Mouse (Mus musculus): ENCODE measurements around the gene Gm11060. TPM values are rescaled to one million over a fixed set of nuclear protein-coding genes. Genes with fewer than 3 reads are reported as not detected.

The Gm11060 gene
- polyA plus RNA-seq, 1 experiment from 2014 or later: not detected

GRCm38 (mm10) chr2:105123881-105124280 lies 32.1 kb downstream of the Gm11060 start:
- no peak for TF ChIP-seq EP300 (IDR thresholded peaks at IDR 0.05; ENCODE audit: low read depth)
- TF ChIP-seq CTCF (IDR thresholded peaks at IDR 0.05; ENCODE audit: low read depth): no peak
- H3K4me3 ChIP-seq (ENCODE audit: low read depth, low read length): no peak overlapping the region
- ATAC-seq: no peak
- no peak overlapping the region for H3K4me2 ChIP-seq (ENCODE audit: low read depth, low read length)
- WGBS (ENCODE audit: insufficient replicate concordance): 6% methylated on average over 9 of the region's 9 CpGs
- DNase-seq: no peak
- H3K9me3 ChIP-seq (ENCODE audit: low read length): no peaks in the 10 kb centered on the region
- H3K9ac ChIP-seq (replicated peaks): no peak overlapping the region
- peaks cover 92% of the 10 kb centered on the region for H3K27me3 ChIP-seq (ENCODE audit: insufficient read depth, low read length)
- H3K4me1 ChIP-seq (ENCODE audit: insufficient read depth): peaks cover 11% of the 10 kb centered on the region
- H3K36me3 ChIP-seq (replicated peaks; ENCODE audit: insufficient read depth, low read length): no peaks in the 10 kb centered on the region
- H3K27ac ChIP-seq (ENCODE audit: low read depth): no peak overlapping the region

GRCm38 (mm10) chr2:105124391-105124790 lies 32.6 kb downstream of the Gm11060 start:
- WGBS (ENCODE audit: insufficient replicate concordance): 3% methylated on average over 7 of the region's 7 CpGs
- Histone ChIP-seq H3K4me2 (ENCODE audit: low read depth, low read length) (no peak overlapping the region), H3K27ac (ENCODE audit: low read depth) (no peak overlapping the region), H3K36me3 (replicated peaks; ENCODE audit: insufficient read depth, low read length) (no peaks in the 10 kb centered on the region), H3K4me3 (ENCODE audit: low read depth, low read length) (no peak overlapping the region), H3K27me3 (ENCODE audit: insufficient read depth, low read length) (peaks cover 97% of the 10 kb centered on the region), H3K9me3 (ENCODE audit: low read length) (no peaks in the 10 kb centered on the region), H3K4me1 (ENCODE audit: insufficient read depth) (peaks cover 11% of the 10 kb centered on the region), H3K9ac (replicated peaks) (no peak overlapping the region)
- no peak for DNase-seq
- ATAC-seq: no peak
- no peak for TF ChIP-seq EP300 (IDR thresholded peaks at IDR 0.05; ENCODE audit: low read depth)
- no peak for TF ChIP-seq CTCF (IDR thresholded peaks at IDR 0.05; ENCODE audit: low read depth)

- Histone ChIP-seq H3K36me3 (replicated peaks; ENCODE audit: insufficient read depth, low read length) (no peaks in the 10 kb centered on the region), H3K27me3 (ENCODE audit: insufficient read depth, low read length) (peaks cover 97% of the 10 kb centered on the region), H3K4me1 (ENCODE audit: insufficient read depth) (peaks cover 11% of the 10 kb centered on the region), H3K27ac (ENCODE audit: low read depth) (no peak overlapping the region), H3K4me2 (ENCODE audit: low read depth, low read length) (no peak overlapping the region), H3K9ac (replicated peaks) (no peak overlapping the region), H3K4me3 (ENCODE audit: low read depth, low read length) (no peak overlapping the region), H3K9me3 (ENCODE audit: low read length) (no peaks in the 10 kb centered on the region)
- WGBS (ENCODE audit: insufficient replicate concordance): 7% methylated on average over 8 of the region's 8 CpGs
- DNase-seq: no peak
- TF ChIP-seq EP300 (IDR thresholded peaks at IDR 0.05; ENCODE audit: low read depth) (no peak), CTCF (IDR thresholded peaks at IDR 0.05; ENCODE audit: low read depth) (no peak)
- ATAC-seq: no peak
These were observed 33.4 kb downstream of the Gm11060 start for GRCm38 (mm10) chr2:105125205-105125604.

- Histone ChIP-seq H3K4me2 (ENCODE audit: low read depth, low read length) (no peak overlapping the region), H3K4me1 (ENCODE audit: insufficient read depth) (peaks cover 11% of the 10 kb centered on the region), H3K36me3 (replicated peaks; ENCODE audit: insufficient read depth, low read length) (no peaks in the 10 kb centered on the region), H3K27me3 (ENCODE audit: insufficient read depth, low read length) (peaks cover 97% of the 10 kb centered on the region), H3K9me3 (ENCODE audit: low read length) (no peaks in the 10 kb centered on the region), H3K27ac (ENCODE audit: low read depth) (no peak overlapping the region), H3K4me3 (ENCODE audit: low read depth, low read length) (no peak overlapping the region), H3K9ac (replicated peaks) (no peak overlapping the region)
- WGBS (ENCODE audit: insufficient replicate concordance): 5% methylated on average over 15 of the region's 15 CpGs
- TF ChIP-seq CTCF (IDR thresholded peaks at IDR 0.05; ENCODE audit: low read depth) (no peak), EP300 (IDR thresholded peaks at IDR 0.05; ENCODE audit: low read depth) (no peak)
- DNase-seq (no peak), ATAC-seq (no peak)
These were observed 33.8 kb downstream of the Gm11060 start for GRCm38 (mm10) chr2:105125641-105126040.

GRCm38 (mm10) chr2:105126279-105126678 lies 34.5 kb downstream of the Gm11060 start, which contains the start of gene Wt1:
Wt1 (plus strand) TSS chr2:105126529.
- no peak for TF ChIP-seq EP300 (IDR thresholded peaks at IDR 0.05; ENCODE audit: low read depth)
- no peak for TF ChIP-seq CTCF (IDR thresholded peaks at IDR 0.05; ENCODE audit: low read depth)
- WGBS (ENCODE audit: insufficient replicate concordance): 1% methylated on average over 25 of the region's 25 CpGs
- Histone ChIP-seq H3K9ac (replicated peaks) (0 out of 2 replicates have a peak within 1 kb of the TSS, but pooled peaks have one; percentile 26), H3K27me3 (ENCODE audit: insufficient read depth, low read length) (peaks cover 97% of the 10 kb centered on the region), H3K9me3 (ENCODE audit: low read length) (no peaks in the 10 kb centered on the region), H3K36me3 (replicated peaks; ENCODE audit: insufficient read depth, low read length) (no peaks in the 10 kb centered on the region), H3K4me2 (ENCODE audit: low read depth, low read length) (peak within 1 kb of the TSS; percentile 46), H3K27ac (ENCODE audit: low read depth) (no peak within 1 kb of the TSS), H3K4me3 (ENCODE audit: low read depth, low read length) (peak within 1 kb of the TSS; percentile 40), H3K4me1 (ENCODE audit: insufficient read depth) (peaks cover 11% of the 10 kb centered on the region)
- peak; percentile 33; the same call in 1 of the 2 replicates for ATAC-seq
- DNase-seq: no peak

- 0 out of 2 replicates have a peak overlapping the region, but pooled peaks have one; percentile 26 for H3K9ac ChIP-seq (replicated peaks)
- H3K4me3 ChIP-seq (ENCODE audit: low read depth, low read length): peak overlapping the region; percentile 40
- peak overlapping the region; percentile 46 for H3K4me2 ChIP-seq (ENCODE audit: low read depth, low read length)
- TF ChIP-seq CTCF (IDR thresholded peaks at IDR 0.05; ENCODE audit: low read depth): no peak
- DNase-seq: no peak
- H3K27ac ChIP-seq (ENCODE audit: low read depth): no peak overlapping the region
- no peaks in the 10 kb centered on the region for H3K9me3 ChIP-seq (ENCODE audit: low read length)
- H3K4me1 ChIP-seq (ENCODE audit: insufficient read depth): peaks cover 11% of the 10 kb centered on the region
- no peak for ATAC-seq
- H3K36me3 ChIP-seq (replicated peaks; ENCODE audit: insufficient read depth, low read length): no peaks in the 10 kb centered on the region
- H3K27me3 ChIP-seq (ENCODE audit: insufficient read depth, low read length): peaks cover 98% of the 10 kb centered on the region
- WGBS (ENCODE audit: insufficient replicate concordance): 5% methylated on average over 69 of the region's 92 CpGs
These were observed 35.1 kb downstream of the Gm11060 start for GRCm38 (mm10) chr2:105126691-105127530.

Measured in liver, postnatal 0 days (tissue).